Mouse (Mus musculus) midbrain, embryonic 13.5 days (tissue): ENCODE results near the gene Mlana. TPM values are rescaled to one million over a fixed set of nuclear protein-coding genes. Genes with fewer than 3 reads are reported as not detected.

ENCODE experiments used
- ATAC-seq: fragments of 200-750 bp; cut with Nextera tagmentation; 2 replicates; pipeline ENCODE4 v1.8.0; 2017; ENCODE audit warnings: mild to moderate bottlenecking, moderate TSS enrichment, moderate library complexity
- H3K27ac ChIP-seq: fragments of 300-500 bp; sonication (generic); 2 replicates; pipeline ENCODE4 v1.5.1; 2015; ENCODE audit warnings: inconsistent platforms, mild to moderate bottlenecking, moderate library complexity
- H3K27me3 ChIP-seq: fragments of 300-500 bp; sonication (generic); 2 replicates; pipeline ENCODE4 v1.6.1; 2015; ENCODE audit warnings: mild to moderate bottlenecking, inconsistent platforms
- H3K36me3 ChIP-seq: fragments of 300-500 bp; sonication (generic); 2 replicates; pipeline ENCODE4 v1.6.1; 2015; ENCODE audit warnings: mild to moderate bottlenecking, inconsistent platforms
- H3K4me1 ChIP-seq: fragments of 300-500 bp; sonication (generic); replicated peaks from 2 replicates; pipeline ENCODE4 v1.6.1; 2015; ENCODE audit warnings: inconsistent platforms
- H3K4me2 ChIP-seq: fragments of 300-500 bp; sonication (generic); replicated peaks from 2 replicates; pipeline ENCODE4 v1.6.1; 2015; ENCODE audit warnings: moderate library complexity, mild to moderate bottlenecking, inconsistent platforms
- H3K4me3 ChIP-seq: fragments of 300-500 bp; sonication (generic); replicated peaks from 2 replicates; pipeline ENCODE4 v1.5.1; 2015; ENCODE audit warnings: mild to moderate bottlenecking, inconsistent platforms
- H3K9ac ChIP-seq: fragments of 300-500 bp; sonication (generic); replicated peaks from 2 replicates; pipeline ENCODE4 v1.6.1; 2015; ENCODE audit warnings: mild to moderate bottlenecking, inconsistent platforms
- H3K9me3 ChIP-seq: fragments of 300-500 bp; sonication (generic); 2 replicates; pipeline ENCODE4 v1.6.1; 2016; ENCODE audit warnings: mild to moderate bottlenecking, inconsistent platforms
- WGBS: fragments of 180-500 bp; shearing (Covaris S2); methylation state at CpG from one replicate; pipeline ENCODE4 v1.1.7; 2015; 5-methylcytosine and 5-hydroxymethylcytosine counted together
- polyA plus RNA-seq: library from polyadenylated mRNA; unstranded; fragments of >200 nt; fragmentation: Nextera tagmentation; extraction: Ambion mirVana; gene quantifications from 2 replicates; pipeline ENCODE4 v1.2.1, GENCODE M21; 2015

The Mlana gene
- not detected in 2 replicates for polyA plus RNA-seq

DNA sequence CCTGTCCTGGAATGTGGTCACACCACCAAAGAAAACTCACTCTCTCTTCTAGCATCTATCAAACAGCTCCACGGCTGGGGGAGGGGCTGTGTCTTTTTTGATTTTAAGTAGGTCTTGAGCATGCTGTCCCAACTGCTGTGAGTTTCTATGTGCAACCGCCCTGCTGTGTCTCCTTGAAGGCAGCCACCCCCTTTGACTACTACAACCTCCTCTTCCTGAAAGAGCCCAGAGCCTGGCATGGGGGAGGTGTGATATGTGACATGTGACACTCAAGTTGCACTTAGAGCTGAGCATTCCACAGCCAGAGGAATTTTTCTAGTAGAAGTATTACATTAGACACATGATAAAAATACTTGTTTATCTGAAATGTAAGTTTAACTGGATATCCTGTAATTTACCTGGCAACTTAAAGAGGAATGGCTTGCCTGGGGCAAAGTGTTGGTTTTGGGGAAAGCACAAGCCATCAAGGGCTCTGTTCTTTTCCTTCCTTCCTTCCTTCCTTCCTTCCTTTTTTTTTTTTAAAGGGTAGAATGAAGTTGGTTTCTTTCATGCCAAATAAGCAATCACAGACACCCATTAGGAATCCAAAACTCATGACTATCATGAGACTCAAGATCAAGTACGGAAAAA, at the start of gene Mlana:
Mlana (plus strand) TSS at position 580 of the 630 bp plus-strand sequence.
- 53% methylated on average over 3 of the region's 3 CpGs for WGBS
- ATAC-seq: no peak
- Histone ChIP-seq H3K36me3 (no peaks in the 10 kb centered on the region), H3K4me3 (no peak within 1 kb of the TSS), H3K27ac (no peak within 1 kb of the TSS), H3K27me3 (no peaks in the 10 kb centered on the region), H3K4me1 (no peaks in the 10 kb centered on the region), H3K4me2 (no peak within 1 kb of the TSS), H3K9ac (no peak within 1 kb of the TSS), H3K9me3 (no peaks in the 10 kb centered on the region)

DNA sequence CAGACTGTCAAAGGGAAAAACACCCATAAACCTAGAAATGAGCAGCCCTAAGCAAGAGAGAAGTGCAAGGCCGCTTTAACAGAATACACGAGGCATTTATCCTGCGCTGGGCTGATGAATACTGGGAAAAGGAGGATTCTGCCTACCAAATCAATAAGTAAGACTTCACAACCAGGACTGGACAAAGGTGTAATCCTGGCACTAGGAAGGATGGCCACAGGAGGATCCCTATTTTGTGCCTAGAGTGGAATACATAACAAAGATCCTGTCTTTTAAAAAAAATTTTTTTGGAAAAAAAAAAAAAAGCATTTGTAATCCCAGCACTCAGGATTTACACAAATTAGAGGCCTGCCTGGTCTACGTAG, 49.1 kb upstream of the Mlana start:
- Histone ChIP-seq H3K36me3 (peaks cover 4% of the 10 kb centered on the region; the same call in 1 of the 2 replicates), H3K4me2 (peak overlapping the region; percentile 65), H3K9me3 (no peaks in the 10 kb centered on the region), H3K27me3 (no peaks in the 10 kb centered on the region), H3K4me1 (no peaks in the 10 kb centered on the region), H3K27ac (peak overlapping the region; percentile 93), H3K4me3 (peak overlapping the region; percentile 66), H3K9ac (no peak overlapping the region)
- no peak for ATAC-seq
- WGBS: 25% methylated on average over 4 of the region's 4 CpGs

DNA sequence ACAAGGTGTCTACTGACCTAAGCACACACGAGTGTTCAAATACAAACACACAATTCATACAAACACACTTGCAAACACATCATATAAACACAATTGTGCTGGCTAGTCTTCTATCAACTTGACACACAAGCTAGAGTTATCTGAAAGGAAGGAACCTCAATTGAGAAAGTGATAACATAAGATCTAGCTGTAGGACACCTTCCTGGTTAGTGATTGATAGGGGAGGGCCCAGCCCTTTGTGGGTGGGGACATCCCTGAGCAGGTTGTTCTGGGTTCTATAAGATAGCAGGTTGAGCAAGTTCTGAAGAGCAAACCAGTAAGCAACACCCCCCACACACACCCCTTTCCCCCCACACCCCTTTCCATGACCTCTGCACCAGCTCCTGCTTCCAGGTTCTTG, 47.9 kb upstream of the Mlana start:
- H3K4me2 ChIP-seq: no peak overlapping the region
- no peak for ATAC-seq
- 92% methylated on average over 1 of the region's 1 CpGs for WGBS
- H3K9ac ChIP-seq: no peak overlapping the region
- no peak overlapping the region for H3K27ac ChIP-seq
- no peaks in the 10 kb centered on the region for H3K9me3 ChIP-seq
- no peaks in the 10 kb centered on the region for H3K4me1 ChIP-seq
- no peaks in the 10 kb centered on the region for H3K27me3 ChIP-seq
- H3K36me3 ChIP-seq: peaks cover 4% of the 10 kb centered on the region; the same call in 1 of the 2 replicates
- no peak overlapping the region for H3K4me3 ChIP-seq

DNA sequence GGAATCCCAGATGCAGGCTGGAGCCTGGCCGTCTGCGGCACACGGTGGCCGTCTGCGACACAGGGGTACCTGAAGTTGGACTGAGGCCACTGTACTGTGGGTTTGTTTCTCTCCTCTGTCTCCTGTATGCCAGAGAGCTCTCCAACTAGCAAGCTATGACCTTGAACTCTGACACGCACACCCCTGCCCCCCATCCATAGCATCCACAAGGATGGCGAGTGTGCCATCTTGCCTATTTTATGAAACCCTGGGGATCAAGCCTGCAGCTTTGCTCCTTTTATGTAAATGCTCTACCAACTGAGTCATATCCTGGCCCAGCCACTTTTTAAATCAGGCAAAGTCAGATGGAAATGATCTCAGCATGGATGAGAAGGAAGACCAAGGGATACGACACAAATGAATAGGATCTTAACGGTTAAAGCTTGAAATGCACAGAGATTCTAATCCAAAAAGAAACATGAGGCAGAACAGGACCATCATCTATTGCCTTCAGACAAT, 43.8 kb upstream of the Mlana start:
- H3K4me3 ChIP-seq: no peak overlapping the region
- H3K4me1 ChIP-seq: no peaks in the 10 kb centered on the region
- H3K27ac ChIP-seq: no peak overlapping the region
- H3K27me3 ChIP-seq: no peaks in the 10 kb centered on the region
- WGBS: 79% methylated on average over 9 of the region's 9 CpGs
- H3K9ac ChIP-seq: no peak overlapping the region
- H3K9me3 ChIP-seq: no peaks in the 10 kb centered on the region
- H3K4me2 ChIP-seq: no peak overlapping the region
- no peaks in the 10 kb centered on the region for H3K36me3 ChIP-seq
- no peak for ATAC-seq

DNA sequence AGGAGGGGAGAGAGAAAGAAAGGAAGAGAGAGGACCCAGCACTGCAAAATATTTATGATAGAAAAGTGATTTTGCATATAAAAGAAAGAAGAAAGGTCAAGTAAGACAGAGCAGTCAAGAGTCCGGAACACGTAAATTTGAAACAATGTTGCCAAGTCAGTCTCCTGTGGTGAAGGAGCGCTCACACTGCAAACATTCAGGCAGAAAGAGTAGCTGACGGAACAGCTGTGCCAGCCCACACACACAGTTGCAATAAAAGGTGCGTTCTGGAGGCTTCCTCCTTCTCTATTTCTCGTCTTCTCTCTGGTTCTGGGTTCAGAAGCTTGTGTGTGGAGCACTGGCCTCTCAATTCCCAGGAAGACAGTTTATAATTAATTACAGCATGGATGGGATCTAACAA, 42.5 kb upstream of the Mlana start:
- Histone ChIP-seq H3K9ac (no peak overlapping the region), H3K4me1 (no peaks in the 10 kb centered on the region), H3K27ac (no peak overlapping the region), H3K4me3 (no peak overlapping the region), H3K27me3 (no peaks in the 10 kb centered on the region), H3K9me3 (no peaks in the 10 kb centered on the region), H3K4me2 (no peak overlapping the region), H3K36me3 (no peaks in the 10 kb centered on the region)
- 49% methylated on average over 6 of the region's 6 CpGs for WGBS
- ATAC-seq: no peak

DNA sequence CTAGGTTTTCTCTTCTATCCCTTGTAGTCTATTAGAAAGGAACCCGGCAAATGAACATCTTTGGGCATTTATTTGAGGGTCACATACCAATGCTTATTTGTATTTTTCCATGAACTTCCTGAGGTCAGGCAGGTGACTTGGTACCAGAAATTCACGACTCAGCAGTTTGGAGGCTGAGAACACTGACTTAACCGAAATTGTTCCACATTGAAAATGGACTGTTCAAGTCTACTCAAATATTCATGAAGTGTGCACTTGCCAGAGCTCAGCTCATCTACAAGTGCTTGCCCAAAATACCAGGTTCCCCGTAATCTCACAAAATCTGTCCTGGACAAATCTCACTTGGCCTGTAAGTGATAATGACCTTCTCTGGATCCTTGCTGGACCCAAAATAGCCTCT, 41.6 kb upstream of the Mlana start:
- Histone ChIP-seq H3K27ac (no peak overlapping the region), H3K4me3 (no peak overlapping the region), H3K36me3 (no peaks in the 10 kb centered on the region), H3K9me3 (no peaks in the 10 kb centered on the region), H3K9ac (no peak overlapping the region), H3K4me2 (no peak overlapping the region), H3K4me1 (no peaks in the 10 kb centered on the region), H3K27me3 (no peaks in the 10 kb centered on the region)
- 82% methylated on average over 4 of the region's 4 CpGs for WGBS
- no peak for ATAC-seq

DNA sequence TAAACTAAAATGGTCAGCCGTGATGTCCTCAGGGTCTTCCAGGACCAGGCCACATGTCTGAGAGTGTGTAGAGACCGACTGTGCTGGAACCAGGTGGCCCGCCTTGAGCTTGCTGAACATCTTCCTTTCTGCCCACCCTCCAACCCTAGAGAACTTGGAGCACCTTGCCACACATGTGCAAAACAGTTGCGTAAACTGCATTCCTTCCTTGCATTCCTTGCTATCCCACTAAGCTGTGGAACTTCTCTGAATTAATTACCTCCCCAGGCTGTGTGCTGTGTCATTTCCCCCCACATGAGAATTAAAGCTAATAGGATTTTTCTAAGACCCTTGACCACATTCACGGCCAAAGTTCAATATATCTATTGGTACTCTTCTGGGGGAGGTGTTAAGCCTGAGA, 41.0 kb upstream of the Mlana start:
- WGBS: 74% methylated on average over 5 of the region's 5 CpGs
- Histone ChIP-seq H3K27me3 (no peaks in the 10 kb centered on the region), H3K36me3 (no peaks in the 10 kb centered on the region), H3K4me2 (no peak overlapping the region), H3K27ac (no peak overlapping the region), H3K9ac (no peak overlapping the region), H3K9me3 (no peaks in the 10 kb centered on the region), H3K4me3 (no peak overlapping the region), H3K4me1 (no peaks in the 10 kb centered on the region)
- no peak for ATAC-seq

DNA sequence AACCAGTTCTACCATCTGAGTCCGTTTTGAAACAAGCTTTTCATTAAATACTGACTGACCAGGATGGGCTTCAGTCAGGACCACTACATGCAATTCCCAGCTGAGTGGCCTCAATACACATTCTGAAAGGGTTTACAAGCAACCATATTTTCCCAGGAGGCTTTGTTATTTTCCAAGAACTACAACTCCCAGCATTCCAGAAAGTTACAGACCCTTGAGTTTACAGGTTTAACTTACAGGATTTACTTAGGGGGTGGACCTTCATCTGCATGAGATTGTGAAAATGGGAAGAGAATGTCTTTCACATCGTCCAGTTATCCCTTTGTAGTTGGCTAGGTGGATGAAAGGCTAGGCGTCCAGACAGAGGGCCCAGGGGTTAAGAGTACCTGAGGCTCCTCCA, 40.6 kb upstream of the Mlana start:
- 36% methylated on average over 3 of the region's 3 CpGs for WGBS
- Histone ChIP-seq H3K4me1 (no peaks in the 10 kb centered on the region), H3K4me3 (no peak overlapping the region), H3K36me3 (no peaks in the 10 kb centered on the region), H3K27ac (no peak overlapping the region), H3K9ac (no peak overlapping the region), H3K9me3 (no peaks in the 10 kb centered on the region), H3K4me2 (no peak overlapping the region), H3K27me3 (no peaks in the 10 kb centered on the region)
- ATAC-seq: no peak

DNA sequence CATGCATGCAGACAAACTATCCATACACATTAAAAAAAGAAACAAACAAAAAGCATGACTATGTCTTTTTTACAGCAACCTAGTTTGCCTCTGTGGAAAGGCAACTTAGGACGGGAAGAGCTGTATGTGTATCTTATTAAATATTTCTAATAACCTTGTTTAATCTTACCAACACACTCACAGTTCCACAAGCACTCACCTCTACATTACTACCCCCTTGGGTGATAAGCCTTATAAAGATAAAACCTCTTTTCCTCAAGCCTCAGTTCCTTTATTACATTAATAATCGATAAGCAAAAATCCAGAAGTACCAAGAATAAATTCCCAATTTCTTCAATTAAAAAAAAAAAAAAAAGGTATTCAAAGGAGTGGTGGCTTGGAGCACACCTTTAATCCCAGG, 40.1 kb upstream of the Mlana start:
- ATAC-seq: no peak
- Histone ChIP-seq H3K27ac (no peak overlapping the region), H3K4me3 (no peak overlapping the region), H3K4me1 (no peaks in the 10 kb centered on the region), H3K9me3 (no peaks in the 10 kb centered on the region), H3K27me3 (no peaks in the 10 kb centered on the region), H3K36me3 (no peaks in the 10 kb centered on the region), H3K4me2 (no peak overlapping the region), H3K9ac (no peak overlapping the region)
- 89% methylated on average over 2 of the region's 2 CpGs for whole genome bisulfite sequencing

DNA sequence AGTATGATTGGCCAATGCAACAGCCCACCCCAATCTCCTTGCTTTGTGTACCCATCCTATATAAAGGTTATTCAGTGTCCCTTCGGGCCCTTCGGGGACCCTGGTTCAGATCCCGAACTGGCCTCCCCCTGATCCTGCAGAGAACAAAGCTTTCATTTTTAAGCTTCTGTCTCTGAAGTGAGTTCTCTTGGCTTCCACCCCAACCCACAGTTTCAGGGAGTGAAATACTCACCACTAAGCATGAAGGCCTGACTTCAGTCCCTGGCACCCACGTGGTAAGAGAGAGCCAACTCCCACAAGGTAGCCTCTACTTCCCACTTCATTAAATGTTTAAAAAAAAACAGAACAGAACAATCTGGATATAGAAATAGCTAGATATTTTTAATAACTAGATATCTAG, 38.8 kb upstream of the Mlana start:
- ATAC-seq: no peak

DNA sequence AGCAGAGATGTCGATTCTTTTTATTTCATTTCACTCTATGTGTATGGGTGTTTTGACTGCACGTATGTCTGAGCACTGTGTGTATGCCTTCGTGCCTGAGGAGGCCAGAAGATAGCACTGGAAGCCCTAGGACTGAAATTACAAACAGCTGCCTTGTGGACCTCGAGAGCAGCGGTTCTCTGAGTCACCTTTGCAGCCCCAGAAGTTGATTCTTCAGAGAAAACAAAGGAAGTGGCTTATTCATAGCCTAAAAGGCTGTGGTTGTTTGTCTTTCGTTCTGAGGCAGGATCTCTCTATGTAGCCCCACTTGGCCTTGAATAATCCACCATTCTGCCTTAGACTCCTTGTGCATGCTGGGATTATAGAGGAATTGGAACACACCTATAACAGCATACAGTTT, 37.9 kb upstream of the Mlana start:
- H3K9ac ChIP-seq: no peak overlapping the region
- no peak overlapping the region for H3K4me2 ChIP-seq
- H3K27ac ChIP-seq: no peak overlapping the region
- ATAC-seq: no peak
- 76% methylated on average over 6 of the region's 6 CpGs for WGBS
- no peaks in the 10 kb centered on the region for H3K36me3 ChIP-seq
- no peak overlapping the region for H3K4me3 ChIP-seq
- no peaks in the 10 kb centered on the region for H3K4me1 ChIP-seq
- H3K9me3 ChIP-seq: no peaks in the 10 kb centered on the region
- H3K27me3 ChIP-seq: no peaks in the 10 kb centered on the region

More for the DNA sequence above, 38.8 kb upstream of the Mlana start:
- WGBS: 92% methylated on average over 4 of the region's 4 CpGs
- Histone ChIP-seq H3K4me2 (no peak overlapping the region), H3K9me3 (no peaks in the 10 kb centered on the region), H3K4me1 (no peaks in the 10 kb centered on the region), H3K4me3 (no peak overlapping the region), H3K9ac (no peak overlapping the region), H3K36me3 (no peaks in the 10 kb centered on the region), H3K27me3 (no peaks in the 10 kb centered on the region), H3K27ac (no peak overlapping the region)

DNA sequence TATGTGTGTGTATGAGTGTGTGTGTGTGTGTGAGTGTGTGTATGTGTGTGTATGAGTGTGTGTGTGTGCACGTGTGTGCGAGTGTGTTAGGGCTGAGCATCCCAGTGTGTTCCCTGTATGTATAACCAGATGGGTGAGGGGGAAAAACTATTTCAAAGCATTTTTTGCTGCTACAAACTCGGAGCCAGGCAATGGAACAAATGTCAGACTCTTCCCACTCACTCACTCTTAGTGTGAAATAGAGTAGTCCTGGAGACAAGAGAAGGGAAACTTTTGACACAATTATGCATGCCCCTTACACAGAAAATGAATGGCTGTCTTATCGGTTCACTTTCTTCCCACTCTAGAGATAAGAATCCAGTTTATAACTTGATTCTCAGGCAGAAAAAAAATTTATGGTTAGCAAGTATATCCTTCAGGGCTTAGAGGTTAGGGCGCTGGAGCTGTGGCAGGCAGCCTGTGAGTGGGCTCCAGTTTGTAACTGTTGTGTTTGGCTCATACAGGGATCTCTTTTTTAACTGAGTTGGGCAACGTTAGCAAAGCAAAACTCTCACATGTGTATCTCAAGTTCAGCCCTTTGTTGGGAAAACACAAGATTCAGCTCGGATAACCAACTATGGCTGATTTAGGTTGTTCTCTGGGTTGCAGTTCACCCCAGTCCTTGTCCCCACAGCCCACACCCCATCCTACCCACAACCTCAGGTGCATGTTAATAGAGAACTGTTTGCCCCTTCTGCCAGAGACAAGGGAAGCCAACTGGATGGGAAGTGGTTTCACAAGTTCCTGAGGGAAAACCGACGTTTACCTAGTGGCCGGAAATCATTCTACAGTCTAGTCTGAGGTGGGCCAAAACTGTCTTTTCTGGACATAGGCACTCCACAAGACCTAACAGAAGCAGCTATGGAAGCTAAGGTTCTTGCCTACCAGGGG, 36.5 kb upstream of the Mlana start:
- H3K4me2 ChIP-seq: no peak overlapping the region
- no peak for ATAC-seq
- 90% methylated on average over 10 of the region's 10 CpGs for WGBS
- H3K27me3 ChIP-seq: no peaks in the 10 kb centered on the region
- H3K4me1 ChIP-seq: no peaks in the 10 kb centered on the region
- no peak overlapping the region for H3K4me3 ChIP-seq
- no peaks in the 10 kb centered on the region for H3K36me3 ChIP-seq
- H3K9ac ChIP-seq: no peak overlapping the region
- no peaks in the 10 kb centered on the region for H3K9me3 ChIP-seq
- no peak overlapping the region for H3K27ac ChIP-seq
